Mouse (Mus musculus): ENCODE data around the gene Cttn.

- no peak for TF ChIP-seq SRF (IDR thresholded peaks at IDR 0.05; ENCODE audit: control insufficient read depth, insufficient read length, low read depth)
- no peak for TF ChIP-seq POLR2A (IDR thresholded peaks at IDR 0.05; ENCODE audit: insufficient read length, low read depth)
- no peak for TF ChIP-seq CEBPB (IDR thresholded peaks at IDR 0.05; ENCODE audit: insufficient read depth, poor library complexity, severe bottlenecking)
- TF ChIP-seq USF1 (IDR thresholded peaks at IDR 0.05; ENCODE audit: low read depth), result no peak
- TF ChIP-seq POLR2AphosphoS2 (IDR thresholded peaks at IDR 0.05; ENCODE audit: insufficient read length, low read depth), result no peak
- TF ChIP-seq TCF12 (IDR thresholded peaks at IDR 0.05; ENCODE audit: insufficient read depth, poor library complexity, severe bottlenecking), result no peak
- TF ChIP-seq MYOG (IDR thresholded peaks at IDR 0.05; ENCODE audit: control insufficient read depth in 1 of 3, insufficient read depth in 1 of 3, insufficient read length in 2 of 3, low read depth in 2 of 3), result no peak
- TF ChIP-seq MYOD1 (IDR thresholded peaks at IDR 0.05; ENCODE audit: control insufficient read depth in 1 of 3, insufficient read length in 2 of 3, low read depth in 2 of 3), result no peak
- no peak for TF ChIP-seq TCF3 (IDR thresholded peaks at IDR 0.05; ENCODE audit: insufficient read length, low read depth)
- TF ChIP-seq REST (IDR thresholded peaks at IDR 0.05; ENCODE audit: insufficient read depth, insufficient read length), result no peak
Observed at GRCm38 (mm10) chr7:144471103-144471502, 294 bp upstream of the Cttn start.
